Mouse (Mus musculus) heart, adult 18-20 months (tissue): ENCODE data around the gene Fancc. TPM values are rescaled to one million over a fixed set of nuclear protein-coding genes. Genes with fewer than 3 reads are reported as not detected.
"Not testable (repeated sequence)": the region's sequence is repeated elsewhere in the genome, so short reads cannot be mapped to it uniquely, and the experiment has no call there.

ENCODE experiments used
- DNase-seq, 2 experiments: peaks; one replicate each; pipeline ENCODE4 v3.0.0; 2021 to 2022; ENCODE audit warnings: mixed read lengths in 1 of 2
- total RNA-seq, 2 experiments: library from RNA; stranded (reverse); gene quantifications; 2 replicates each; pipeline ENCODE4 v1.2.3; 2021

Gene Fancc
- total RNA-seq, 2 experiments from 2014 or later, result 3.8 to 5.0 TPM

- no peak for DNase-seq
Observed at GRCm38 (mm10) chr13:63316407-63316806, 180.7 kb downstream of the Fancc start.

- no peak for DNase-seq
Observed at GRCm38 (mm10) chr13:63315777-63316176, 181.3 kb downstream of the Fancc start.

GRCm38 (mm10) chr13:63315111-63315510 lies 182.0 kb downstream of the Fancc start:
- DNase-seq, result not testable (repeated sequence)

GRCm38 (mm10) chr13:63314608-63314920 lies 182.5 kb downstream of the Fancc start:
- DNase-seq, result no peak

GRCm38 (mm10) chr13:63313748-63314607 lies 183.1 kb downstream of the Fancc start:
- DNase-seq, result no peak

GRCm38 (mm10) chr13:63313247-63313646 lies 183.8 kb downstream of the Fancc start:
- DNase-seq, result peak; percentile 66 to 67

GRCm38 (mm10) chr13:63311156-63311555 lies 185.9 kb downstream of the Fancc start:
- no peak for DNase-seq

- DNase-seq, result no peak
Observed at GRCm38 (mm10) chr13:63309563-63309962, 187.5 kb downstream of the Fancc start.

GRCm38 (mm10) chr13:63306768-63307167 lies 190.3 kb downstream of the Fancc start:
- DNase-seq, result no peak

- peak; percentile 55 to 56 for DNase-seq
Observed at GRCm38 (mm10) chr13:63305160-63306011, 191.7 kb downstream of the Fancc start.

- no peak for DNase-seq
Observed at GRCm38 (mm10) chr13:63304799-63305159, 192.3 kb downstream of the Fancc start.

GRCm38 (mm10) chr13:63304124-63304792 lies 192.8 kb downstream of the Fancc start:
- peak; percentile 68 to 75 for DNase-seq

GRCm38 (mm10) chr13:63302381-63302780 lies 194.7 kb downstream of the Fancc start:
- no peak for DNase-seq

GRCm38 (mm10) chr13:63301764-63302209 lies 195.3 kb downstream of the Fancc start:
- DNase-seq, result no peak

GRCm38 (mm10) chr13:63300929-63301328 lies 196.1 kb downstream of the Fancc start:
- DNase-seq, result peak; percentile 59 to 66

- no peak for DNase-seq
Observed at GRCm38 (mm10) chr13:63298931-63299330, 198.1 kb downstream of the Fancc start.

GRCm38 (mm10) chr13:63297933-63298332 lies 199.1 kb downstream of the Fancc start:
- DNase-seq, result no peak

- no peak for DNase-seq
Observed at GRCm38 (mm10) chr13:63297003-63297402, 200.1 kb downstream of the Fancc start.

- no peak for DNase-seq
Observed at GRCm38 (mm10) chr13:63296300-63296699, 200.8 kb downstream of the Fancc start.

GRCm38 (mm10) chr13:63294359-63295193 lies 202.5 kb downstream of the Fancc start:
- peak; percentile 64 to 67 for DNase-seq

GRCm38 (mm10) chr13:63293647-63294046 lies 203.4 kb downstream of the Fancc start:
- no peak for DNase-seq

- DNase-seq, result no peak
Observed at GRCm38 (mm10) chr13:63291016-63291415, 206.1 kb downstream of the Fancc start.
